Mouse (Mus musculus) MEL (cell line): Measurements from ENCODE around the gene Spata31d1d. TPM values are rescaled to one million over a fixed set of nuclear protein-coding genes. Genes with fewer than 3 reads are reported as not detected.

ENCODE experiments used
- DNase-seq: peaks from one replicate; pipeline ENCODE4 v3.0.0; 2011; ENCODE audit warnings: low read depth, low spot score
- H3K27ac ChIP-seq: 2 replicates; pipeline ENCODE4 v1.5.1; 2012; ENCODE audit warnings: low read depth, mild to moderate bottlenecking, control low read depth, low read length, moderate library complexity; ENCODE audit not compliant: control insufficient read depth
- H3K27me3 ChIP-seq, 2 experiments: fragments of 150-350 bp in 1 of 2; sonication (generic) in 1 of 2; 2 replicates each; pipeline ENCODE4 v1.6.1; 2012; ENCODE audit warnings: low read length in 2 of 2, mild to moderate bottlenecking in 2 of 2, improper control_type of control experiment in 1 of 2, moderate library complexity in 1 of 2; ENCODE audit not compliant: insufficient read depth in 2 of 2, control insufficient read depth in 1 of 2
- H3K36me3 ChIP-seq, 2 experiments: 2 replicates each; pipeline ENCODE4 v1.6.1; 2012 to 2014; ENCODE audit warnings: low read length in 2 of 2, improper control_type of control experiment in 1 of 2, inconsistent platforms in 1 of 2, mild to moderate bottlenecking in 1 of 2; ENCODE audit not compliant: insufficient read depth in 2 of 2, control insufficient read depth in 1 of 2
- H3K4me1 ChIP-seq, 2 experiments: fragments of 150-350 bp in 1 of 2; sonication (generic) in 1 of 2; 2 replicates each; pipeline ENCODE4 v1.6.1; 2012; ENCODE audit warnings: low read length in 2 of 2, improper control_type of control experiment in 1 of 2, mild to moderate bottlenecking in 1 of 2; ENCODE audit not compliant: insufficient read depth in 2 of 2, control insufficient read depth in 1 of 2
- H3K4me3 ChIP-seq, 2 experiments: fragments of 150-350 bp in 1 of 2; sonication (generic) in 1 of 2; 2 replicates each; pipeline ENCODE4 v1.5.1; 2012; ENCODE audit warnings: low read depth in 2 of 2, low read length in 2 of 2, mild to moderate bottlenecking in 2 of 2, moderate library complexity in 2 of 2, control low read depth in 1 of 2, improper control_type of control experiment in 1 of 2; ENCODE audit not compliant: control insufficient read depth in 1 of 2, insufficient read depth in 1 of 2
- H3K79me2 ChIP-seq: 2 replicates; pipeline ENCODE4 v1.6.1; 2012; ENCODE audit warnings: mild to moderate bottlenecking, low read length, moderate library complexity; ENCODE audit not compliant: control insufficient read depth, poor library complexity, insufficient read depth
- H3K9ac ChIP-seq: 2 replicates; pipeline ENCODE4 v1.6.1; 2012; ENCODE audit warnings: low read depth, mild to moderate bottlenecking, control low read depth, low read length, moderate library complexity; ENCODE audit not compliant: control insufficient read depth, poor library complexity, severe bottlenecking
- H3K9me3 ChIP-seq: fragments of 150-350 bp; sonication (generic); replicated peaks from 2 replicates; pipeline ENCODE4 v1.6.1; 2012; ENCODE audit warnings: mild to moderate bottlenecking, low read length, improper control_type of control experiment, moderate library complexity; ENCODE audit not compliant: insufficient read depth
- CHD2 ChIP-seq: IDR thresholded peaks from 2 replicates; pipeline ENCODE4 v1.6.1; 2011; ENCODE audit warnings: low read length, improper control_type of control experiment
- E2F4 ChIP-seq: IDR thresholded peaks from 2 replicates; pipeline ENCODE4 v1.6.1; 2011; ENCODE audit warnings: low read depth, low read length, improper control_type of control experiment, borderline replicate concordance
- ELF1 ChIP-seq: IDR thresholded peaks from 2 replicates; pipeline ENCODE4 v1.6.1; 2014; ENCODE audit warnings: low read depth, mild to moderate bottlenecking, inconsistent platforms, low read length, improper control_type of control experiment, moderate library complexity
- GATA1 ChIP-seq: IDR thresholded peaks from 2 replicates; pipeline ENCODE4 v1.6.1; 2011; ENCODE audit warnings: low read depth, low read length, improper control_type of control experiment
- HCFC1 ChIP-seq: IDR thresholded peaks from 2 replicates; pipeline ENCODE4 v1.6.1; 2012; ENCODE audit warnings: low read depth, mild to moderate bottlenecking, inconsistent platforms, low read length, improper control_type of control experiment, moderate library complexity
- JUND ChIP-seq: IDR thresholded peaks from 2 replicates; pipeline ENCODE4 v1.6.1; 2011; ENCODE audit warnings: low read depth, mild to moderate bottlenecking, improper control_type of control experiment, low read length
- KAT2A ChIP-seq: conservative IDR thresholded peaks from 2 replicates; pipeline ENCODE4 v1.6.1; 2012; ENCODE audit warnings: low read depth, low read length, improper control_type of control experiment, inconsistent platforms
- MXI1 ChIP-seq: IDR thresholded peaks from 2 replicates; pipeline ENCODE4 v1.6.1; 2011; ENCODE audit warnings: mild to moderate bottlenecking, low read depth, low read length, improper control_type of control experiment
- NRF1 ChIP-seq: IDR thresholded peaks from 2 replicates; pipeline ENCODE4 v1.6.1; 2014; ENCODE audit warnings: low read depth, mild to moderate bottlenecking, inconsistent platforms, low read length, improper control_type of control experiment, moderate library complexity; ENCODE audit not compliant: poor library complexity, insufficient read depth, severe bottlenecking
- POLR2AphosphoS2 ChIP-seq: IDR thresholded peaks from 2 replicates; pipeline ENCODE4 v1.6.1; 2011; ENCODE audit warnings: low read length, improper control_type of control experiment
- RCOR1 ChIP-seq: IDR thresholded peaks from 2 replicates; pipeline ENCODE4 v1.6.1; 2012; ENCODE audit warnings: low read depth, mild to moderate bottlenecking, inconsistent platforms, low read length, improper control_type of control experiment
- SIN3A ChIP-seq: IDR thresholded peaks from 2 replicates; pipeline ENCODE4 v1.6.1; 2012; ENCODE audit warnings: low read length, improper control_type of control experiment, inconsistent platforms
- TAL1 ChIP-seq: IDR thresholded peaks from 2 replicates; pipeline ENCODE4 v1.6.1; 2012; ENCODE audit warnings: mild to moderate bottlenecking, inconsistent platforms, low read length, moderate library complexity, mixed read lengths
- TBP ChIP-seq: IDR thresholded peaks from 2 replicates; pipeline ENCODE4 v1.8.0; 2011; ENCODE audit warnings: low read depth, low read length, improper control_type of control experiment
- TCF12 ChIP-seq: IDR thresholded peaks from 2 replicates; pipeline ENCODE4 v1.6.1; 2014; ENCODE audit warnings: low read depth, mild to moderate bottlenecking, inconsistent platforms, low read length, improper control_type of control experiment, moderate library complexity
- USF1 ChIP-seq: IDR thresholded peaks from 2 replicates; pipeline ENCODE4 v1.6.1; 2014; ENCODE audit warnings: low read depth, mild to moderate bottlenecking, inconsistent platforms, low read length, improper control_type of control experiment, moderate library complexity
- USF2 ChIP-seq, 2 experiments: IDR thresholded peaks; 2 replicates each; pipeline ENCODE4 v1.6.1; 2011 to 2012; ENCODE audit warnings: improper control_type of control experiment in 2 of 2, low read length in 2 of 2, borderline replicate concordance in 1 of 2, inconsistent platforms in 1 of 2, low read depth in 1 of 2, mild to moderate bottlenecking in 1 of 2; ENCODE audit not compliant: insufficient read depth in 1 of 2
- polyA plus RNA-seq, 2 experiments: library from polyadenylated mRNA; stranded (reverse) in 1 of 2; unstranded in 1 of 2; fragments of >175 nt in 1 of 2; fragments of >200 nt in 1 of 2; gene quantifications; 2 replicates each; pipeline versions ENCODE4 v1.2.1 to v1.2.4; 2012; ENCODE audit warnings: low replicate concordance in 2 of 2, low read depth in 1 of 2; ENCODE audit not compliant: insufficient read length in 2 of 2, insufficient read depth in 1 of 2, missing spikeins in 1 of 2
- total RNA-seq: library from RNA; depleted of rRNA; stranded (reverse); fragments of 300-350 nt; gene quantifications from 2 replicates; pipeline ENCODE4 v1.2.3, GENCODE M21; 2012

Gene Spata31d1d
- total and polyA plus RNA-seq, 3 experiments = not detected

DNA sequence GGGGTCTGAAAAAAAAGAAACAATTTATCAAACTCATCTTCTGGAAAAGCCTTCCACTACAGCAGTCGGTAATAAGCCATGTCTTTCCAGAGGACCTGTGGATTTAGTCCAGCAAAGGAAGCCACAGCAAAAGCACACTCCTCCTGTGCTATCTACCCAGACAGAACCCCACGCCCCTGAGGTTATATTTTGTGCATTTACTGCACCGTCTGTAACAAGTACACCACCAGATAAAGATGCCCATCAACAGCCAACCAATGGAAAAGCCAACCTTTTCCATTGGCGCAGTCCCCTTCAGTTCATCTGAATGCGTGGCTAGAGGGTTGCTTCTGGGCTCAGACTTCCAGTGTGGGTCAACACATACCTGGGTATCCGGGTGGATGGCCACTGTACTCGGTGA is 31.2 kb upstream of the Spata31d1d start:
- H3K9me3 ChIP-seq = no peaks in the 10 kb centered on the region
- H3K27me3 ChIP-seq = no peaks in the 10 kb centered on the region
- H3K9ac ChIP-seq = no peak overlapping the region
- no peak overlapping the region for H3K27ac ChIP-seq
- H3K4me3 ChIP-seq = no peak overlapping the region
- no peak for TF ChIP-seq SIN3A
- TF ChIP-seq RCOR1 = no peak
- TF ChIP-seq POLR2AphosphoS2 = no peak
- TF ChIP-seq CHD2 = no peak
- no peak for TF ChIP-seq ELF1
- TF ChIP-seq JUND = no peak
- peaks cover 16 to 24% of the 10 kb centered on the region in 2 experiments for H3K36me3 ChIP-seq
- peaks cover 10% of the 10 kb centered on the region in 2 experiments for H3K4me1 ChIP-seq
- DNase-seq = no peak
- peaks cover 32% of the 10 kb centered on the region for H3K79me2 ChIP-seq

DNA sequence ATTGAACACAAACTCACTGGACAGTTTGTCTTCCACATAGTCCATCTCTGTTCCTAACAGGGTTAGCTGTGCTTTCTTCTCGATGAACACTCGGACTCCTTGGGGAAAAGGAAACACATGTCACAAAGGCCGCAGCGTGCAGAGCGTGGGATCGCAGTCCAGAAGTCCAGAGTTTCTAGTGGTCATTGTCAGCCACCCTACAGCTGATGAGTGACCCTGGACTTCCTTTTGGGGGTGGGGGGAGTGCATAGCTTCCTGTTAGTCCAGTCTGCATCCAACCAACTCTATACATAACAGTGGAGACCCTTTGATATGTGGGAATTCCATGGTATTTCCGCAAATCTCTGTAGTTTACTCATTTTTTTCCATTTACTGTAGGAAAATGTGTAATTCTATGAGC is 25.4 kb upstream of the Spata31d1d start:
- no peak overlapping the region for H3K4me3 ChIP-seq
- TF ChIP-seq TCF12 = no peak
- TF ChIP-seq E2F4 = no peak
- TF ChIP-seq TBP = no peak
- no peak for TF ChIP-seq USF2 (IDR thresholded peaks at IDR 0.05; ENCODE audit: borderline replicate concordance in 1 of 2, insufficient read depth in 1 of 2, low read depth in 1 of 2, low read length in 2 of 2)
- TF ChIP-seq MXI1 = no peak
- no peak for TF ChIP-seq RCOR1
- no peak for TF ChIP-seq NRF1
- no peak for TF ChIP-seq TAL1
- no peak for DNase-seq
- no peaks in the 10 kb centered on the region for H3K27me3 ChIP-seq
- H3K9me3 ChIP-seq = no peaks in the 10 kb centered on the region
- no peak overlapping the region for H3K27ac ChIP-seq
- peaks cover 0 to 18% of the 10 kb centered on the region in 2 experiments; a peak in 2 of 4 replicates for H3K36me3 ChIP-seq
- H3K79me2 ChIP-seq = no peaks in the 10 kb centered on the region
- no peaks in the 10 kb centered on the region for H3K4me1 ChIP-seq
- no peak overlapping the region for H3K9ac ChIP-seq

DNA sequence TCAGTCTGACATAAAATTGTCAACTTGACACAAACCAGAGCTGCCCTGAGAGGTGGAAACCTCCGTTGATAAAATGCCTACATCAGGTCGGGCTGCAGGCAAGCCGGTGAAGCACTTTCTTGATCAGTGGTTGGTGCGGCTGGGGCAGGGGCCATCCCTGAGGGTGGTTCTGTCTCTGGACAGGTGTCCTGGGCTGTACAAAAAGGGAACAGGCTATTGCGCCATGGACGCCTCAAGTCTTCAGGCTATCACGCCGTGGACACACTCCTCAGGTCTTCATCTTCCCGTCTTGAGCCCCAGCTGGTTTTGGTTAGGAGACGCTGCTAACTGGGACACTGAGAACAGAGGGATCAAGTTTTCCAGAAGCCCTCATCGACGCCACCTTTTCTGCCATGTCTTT is 18.8 kb upstream of the Spata31d1d start:
- H3K27me3 ChIP-seq = no peaks in the 10 kb centered on the region
- H3K27ac ChIP-seq = no peak overlapping the region
- H3K79me2 ChIP-seq = no peaks in the 10 kb centered on the region
- H3K9me3 ChIP-seq = no peaks in the 10 kb centered on the region
- H3K4me1 ChIP-seq = peaks cover 0 to 5% of the 10 kb centered on the region in 2 experiments; a peak in 2 of 4 replicates
- no peak for DNase-seq
- no peaks in the 10 kb centered on the region for H3K36me3 ChIP-seq
- TF ChIP-seq TBP = no peak
- no peak for TF ChIP-seq KAT2A
- TF ChIP-seq SIN3A = no peak
- TF ChIP-seq USF1 = no peak
- no peak for TF ChIP-seq HCFC1
- no peak for TF ChIP-seq CHD2
- no peak for TF ChIP-seq GATA1
- H3K4me3 ChIP-seq = no peak overlapping the region
- no peak overlapping the region for H3K9ac ChIP-seq
